Mouse (Mus musculus): ENCODE data around the gene Naaa. TPM values are rescaled to one million over a fixed set of nuclear protein-coding genes. Genes with fewer than 3 reads are reported as not detected.

The Naaa gene
- polyA plus RNA-seq, 1 experiment from 2014 or later: 17.1 TPM

DNA sequence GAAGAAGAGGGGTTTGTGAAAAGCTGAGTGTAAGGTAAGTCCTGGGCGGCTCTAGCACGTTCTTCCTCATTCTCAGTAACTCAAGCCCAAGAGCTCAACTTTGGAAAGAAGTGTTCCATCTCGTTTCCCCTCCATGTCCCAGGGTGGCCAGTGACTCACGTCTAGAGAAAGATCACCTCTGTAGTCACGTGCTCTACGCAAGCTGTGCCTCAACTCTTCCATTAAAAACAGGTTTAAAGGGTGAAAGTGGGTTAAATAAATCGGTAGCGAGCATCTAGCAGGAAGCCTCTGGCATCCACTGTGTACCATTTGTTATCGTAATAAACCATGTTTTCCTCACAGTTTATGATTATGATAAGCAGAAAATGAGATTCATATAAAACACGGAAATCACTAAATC, 46.1 kb downstream of the Naaa start:
- 79% methylated on average over 10 of the region's 10 CpGs for WGBS
- H3K9ac ChIP-seq (replicated peaks; ENCODE audit: low read depth, low read length): no peak overlapping the region

GRCm38 (mm10) chr5:92230306-92230705, 47.7 kb downstream of the Naaa start:
- no peaks in the 10 kb centered on the region for H3K4me1 ChIP-seq (ENCODE audit: control insufficient read depth, insufficient read depth, low read length)
- H3K4me2 ChIP-seq (replicated peaks; ENCODE audit: low read depth, low read length): no peak overlapping the region
- no peak overlapping the region for H3K9ac ChIP-seq (replicated peaks; ENCODE audit: low read depth, low read length)
- no peak overlapping the region for H3K27ac ChIP-seq (ENCODE audit: low read length)
- no peaks in the 10 kb centered on the region for H3K27me3 ChIP-seq (ENCODE audit: control insufficient read depth, insufficient read depth, low read length)
- no peaks in the 10 kb centered on the region for H3K9me3 ChIP-seq (ENCODE audit: control insufficient read depth, low read depth, low read length)
- H3K4me3 ChIP-seq (ENCODE audit: low read depth, low read length): no peak overlapping the region
- no peaks in the 10 kb centered on the region for H3K36me3 ChIP-seq (ENCODE audit: control insufficient read depth, insufficient read depth, low read length)
- 71% methylated on average over 11 of the region's 11 CpGs for WGBS
- ATAC-seq (ENCODE audit: insufficient number of reproducible peaks, insufficient read depth, low FRiP score, low read depth): no peak

More for the DNA sequence above, 46.1 kb downstream of the Naaa start:
- no peak overlapping the region for H3K27ac ChIP-seq (ENCODE audit: low read length)
- H3K27me3 ChIP-seq (ENCODE audit: control insufficient read depth, insufficient read depth, low read length): no peaks in the 10 kb centered on the region
- no peak overlapping the region for H3K4me2 ChIP-seq (replicated peaks; ENCODE audit: low read depth, low read length)
- no peaks in the 10 kb centered on the region for H3K36me3 ChIP-seq (ENCODE audit: control insufficient read depth, insufficient read depth, low read length)
- no peaks in the 10 kb centered on the region for H3K9me3 ChIP-seq (ENCODE audit: control insufficient read depth, low read depth, low read length)
- no peaks in the 10 kb centered on the region for H3K4me1 ChIP-seq (ENCODE audit: control insufficient read depth, insufficient read depth, low read length)
- no peak for ATAC-seq (ENCODE audit: insufficient number of reproducible peaks, insufficient read depth, low FRiP score, low read depth)
- H3K4me3 ChIP-seq (ENCODE audit: low read depth, low read length): no peak overlapping the region

DNA sequence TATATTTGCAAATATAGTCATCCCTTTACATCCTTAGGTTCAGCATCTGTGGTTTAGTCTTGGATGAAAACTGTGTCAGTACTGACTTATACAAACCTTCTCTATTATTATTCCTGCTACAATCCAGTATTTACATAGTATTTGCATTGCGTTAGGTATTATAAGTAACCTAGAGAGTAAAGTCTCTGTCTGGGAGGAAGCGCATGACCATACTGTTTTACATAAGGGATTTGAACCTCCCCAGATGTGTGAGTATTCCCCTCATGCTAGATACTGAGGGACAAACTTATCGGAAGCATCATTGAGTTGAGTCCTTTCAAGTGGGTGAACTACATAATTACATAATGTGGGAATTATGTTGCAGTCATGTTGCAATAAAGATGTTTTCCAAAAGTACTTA, 48.5 kb downstream of the Naaa start:
- no peak for ATAC-seq (ENCODE audit: insufficient number of reproducible peaks, insufficient read depth, low FRiP score, low read depth)
- Histone ChIP-seq H3K4me1 (ENCODE audit: control insufficient read depth, insufficient read depth, low read length) (no peaks in the 10 kb centered on the region), H3K27ac (ENCODE audit: low read length) (no peak overlapping the region), H3K9me3 (ENCODE audit: control insufficient read depth, low read depth, low read length) (no peaks in the 10 kb centered on the region), H3K4me2 (replicated peaks; ENCODE audit: low read depth, low read length) (no peak overlapping the region), H3K27me3 (ENCODE audit: control insufficient read depth, insufficient read depth, low read length) (no peaks in the 10 kb centered on the region), H3K4me3 (ENCODE audit: low read depth, low read length) (no peak overlapping the region), H3K9ac (replicated peaks; ENCODE audit: low read depth, low read length) (no peak overlapping the region), H3K36me3 (ENCODE audit: control insufficient read depth, insufficient read depth, low read length) (no peaks in the 10 kb centered on the region)
- 85% methylated on average over 3 of the region's 3 CpGs for WGBS

GRCm38 (mm10) chr5:92228776-92229175, 49.2 kb downstream of the Naaa start:
- H3K36me3 ChIP-seq (ENCODE audit: control insufficient read depth, insufficient read depth, low read length): no peaks in the 10 kb centered on the region
- no peak overlapping the region for H3K4me3 ChIP-seq (ENCODE audit: low read depth, low read length)
- H3K4me2 ChIP-seq (replicated peaks; ENCODE audit: low read depth, low read length): no peak overlapping the region
- no peaks in the 10 kb centered on the region for H3K9me3 ChIP-seq (ENCODE audit: control insufficient read depth, low read depth, low read length)
- H3K9ac ChIP-seq (replicated peaks; ENCODE audit: low read depth, low read length): no peak overlapping the region
- ATAC-seq (ENCODE audit: insufficient number of reproducible peaks, insufficient read depth, low FRiP score, low read depth): no peak
- H3K27ac ChIP-seq (ENCODE audit: low read length): no peak overlapping the region
- 34% methylated on average over 10 of the region's 10 CpGs for WGBS
- no peaks in the 10 kb centered on the region for H3K27me3 ChIP-seq (ENCODE audit: control insufficient read depth, insufficient read depth, low read length)
- no peaks in the 10 kb centered on the region for H3K4me1 ChIP-seq (ENCODE audit: control insufficient read depth, insufficient read depth, low read length)

GRCm38 (mm10) chr5:92227782-92228181, 50.2 kb downstream of the Naaa start:
- Histone ChIP-seq H3K9ac (replicated peaks; ENCODE audit: low read depth, low read length) (no peak overlapping the region), H3K9me3 (ENCODE audit: control insufficient read depth, low read depth, low read length) (no peaks in the 10 kb centered on the region), H3K27ac (ENCODE audit: low read length) (no peak overlapping the region), H3K27me3 (ENCODE audit: control insufficient read depth, insufficient read depth, low read length) (no peaks in the 10 kb centered on the region), H3K4me1 (ENCODE audit: control insufficient read depth, insufficient read depth, low read length) (no peaks in the 10 kb centered on the region), H3K4me3 (ENCODE audit: low read depth, low read length) (no peak overlapping the region), H3K36me3 (ENCODE audit: control insufficient read depth, insufficient read depth, low read length) (no peaks in the 10 kb centered on the region), H3K4me2 (replicated peaks; ENCODE audit: low read depth, low read length) (no peak overlapping the region)
- no peak for ATAC-seq (ENCODE audit: insufficient number of reproducible peaks, insufficient read depth, low FRiP score, low read depth)
- 84% methylated on average over 7 of the region's 7 CpGs for WGBS

GRCm38 (mm10) chr5:92220287-92220902, 57.6 kb downstream of the Naaa start:
- 89% methylated on average over 8 of the region's 8 CpGs for WGBS

GRCm38 (mm10) chr5:92219826-92220225, 58.1 kb downstream of the Naaa start:
- Histone ChIP-seq H3K4me1 (ENCODE audit: control insufficient read depth, insufficient read depth, low read length) (no peaks in the 10 kb centered on the region), H3K4me3 (ENCODE audit: low read depth, low read length) (no peak overlapping the region), H3K9me3 (ENCODE audit: control insufficient read depth, low read depth, low read length) (no peaks in the 10 kb centered on the region), H3K27me3 (ENCODE audit: control insufficient read depth, insufficient read depth, low read length) (no peaks in the 10 kb centered on the region), H3K9ac (replicated peaks; ENCODE audit: low read depth, low read length) (no peak overlapping the region), H3K27ac (ENCODE audit: low read length) (no peak overlapping the region), H3K4me2 (replicated peaks; ENCODE audit: low read depth, low read length) (no peak overlapping the region), H3K36me3 (ENCODE audit: control insufficient read depth, insufficient read depth, low read length) (no peaks in the 10 kb centered on the region)
- no peak for ATAC-seq (ENCODE audit: insufficient number of reproducible peaks, insufficient read depth, low FRiP score, low read depth)
- WGBS: 66% methylated on average over 6 of the region's 6 CpGs

More at GRCm38 (mm10) chr5:92220287-92220902, 57.6 kb downstream of the Naaa start:
- Histone ChIP-seq H3K9me3 (ENCODE audit: control insufficient read depth, low read depth, low read length) (no peaks in the 10 kb centered on the region), H3K4me1 (ENCODE audit: control insufficient read depth, insufficient read depth, low read length) (no peaks in the 10 kb centered on the region), H3K36me3 (ENCODE audit: control insufficient read depth, insufficient read depth, low read length) (no peaks in the 10 kb centered on the region), H3K4me3 (ENCODE audit: low read depth, low read length) (no peak overlapping the region), H3K9ac (replicated peaks; ENCODE audit: low read depth, low read length) (no peak overlapping the region), H3K4me2 (replicated peaks; ENCODE audit: low read depth, low read length) (no peak overlapping the region), H3K27me3 (ENCODE audit: control insufficient read depth, insufficient read depth, low read length) (no peaks in the 10 kb centered on the region), H3K27ac (ENCODE audit: low read length) (no peak overlapping the region)
- no peak for ATAC-seq (ENCODE audit: insufficient number of reproducible peaks, insufficient read depth, low FRiP score, low read depth)

GRCm38 (mm10) chr5:92218915-92219793, 58.8 kb downstream of the Naaa start:
- H3K9me3 ChIP-seq (ENCODE audit: control insufficient read depth, low read depth, low read length): no peaks in the 10 kb centered on the region
- H3K4me1 ChIP-seq (ENCODE audit: control insufficient read depth, insufficient read depth, low read length): no peaks in the 10 kb centered on the region
- H3K36me3 ChIP-seq (ENCODE audit: control insufficient read depth, insufficient read depth, low read length): no peaks in the 10 kb centered on the region
- no peak for ATAC-seq (ENCODE audit: insufficient number of reproducible peaks, insufficient read depth, low FRiP score, low read depth)
- no peaks in the 10 kb centered on the region for H3K27me3 ChIP-seq (ENCODE audit: control insufficient read depth, insufficient read depth, low read length)
- no peak overlapping the region for H3K9ac ChIP-seq (replicated peaks; ENCODE audit: low read depth, low read length)
- no peak overlapping the region for H3K4me3 ChIP-seq (ENCODE audit: low read depth, low read length)
- no peak overlapping the region for H3K27ac ChIP-seq (ENCODE audit: low read length)
- WGBS: 66% methylated on average over 17 of the region's 17 CpGs
- no peak overlapping the region for H3K4me2 ChIP-seq (replicated peaks; ENCODE audit: low read depth, low read length)

All from stomach, embryonic 14.5 days (tissue).